Mouse (Mus musculus) naive thymus-derived CD4-positive, alpha-beta T cell, adult 2 months (primary cell): ENCODE results near the gene Dennd6b.

Source experiments
- DNase-seq: peaks from one replicate; pipeline ENCODE4 v3.0.0-alpha.2; 2011; ENCODE audit warnings: low read depth

Dennd6b gene

GRCm38 (mm10) chr15:89196313-89196706, at the start of gene Dennd6b:
Dennd6b (minus strand) TSS chr15:89196496.
- DNase-seq = peak; percentile 98

GRCm38 (mm10) chr15:89241025-89241424, 44.7 kb upstream of the Dennd6b start:
- DNase-seq = peak; percentile 55

DNA sequence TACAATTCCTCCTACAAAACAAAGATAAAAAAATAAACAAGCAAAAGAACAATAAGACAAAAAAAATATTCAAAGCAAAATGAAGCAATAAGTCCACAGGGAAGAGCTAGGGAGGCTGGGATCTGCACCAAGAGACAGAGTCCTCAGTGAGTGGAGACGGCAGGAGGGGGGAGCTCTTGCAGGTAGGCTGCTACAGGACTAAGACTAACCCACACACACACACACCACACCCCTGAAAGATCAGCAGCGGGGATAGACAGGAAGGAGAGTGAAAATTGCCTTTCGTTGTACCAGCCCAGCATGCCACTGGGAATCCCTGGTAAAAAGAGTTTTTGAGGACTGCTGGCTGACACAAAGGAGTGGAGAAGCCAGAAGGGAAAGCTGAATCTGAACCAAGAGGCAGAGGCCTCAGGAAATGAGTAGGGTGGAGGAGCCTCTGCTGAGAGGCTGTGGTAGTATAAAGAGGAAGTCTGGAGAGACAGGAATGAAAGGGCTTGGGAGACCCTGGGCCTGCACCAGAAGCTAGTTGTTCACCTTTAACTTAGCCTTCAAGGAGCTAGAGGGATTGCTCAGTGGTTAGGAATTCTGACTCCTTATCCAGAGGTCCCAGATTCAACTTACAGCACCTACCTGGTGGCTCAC, 43.6 kb upstream of the Dennd6b start:
- DNase-seq = no peak

DNA sequence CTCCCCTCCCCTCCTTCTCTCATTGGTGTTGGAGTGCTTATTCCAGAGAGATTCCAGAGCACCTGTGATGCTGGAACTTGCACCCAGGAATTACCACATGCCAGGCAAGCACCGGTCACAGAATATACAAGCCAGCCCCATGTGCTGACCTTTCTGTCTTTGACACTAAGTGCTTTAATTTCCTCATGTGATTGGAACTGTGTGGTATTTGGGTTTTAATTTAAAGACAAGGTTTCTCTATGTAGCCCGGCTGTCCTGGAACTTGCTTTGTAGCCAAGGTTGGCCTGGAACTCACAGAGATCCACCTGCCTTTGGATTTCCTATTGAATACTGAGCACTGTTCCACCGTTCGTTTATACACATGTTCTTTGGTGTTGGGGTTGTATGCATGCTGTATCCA, 37.8 kb upstream of the Dennd6b start:
- DNase-seq = no peak

DNA sequence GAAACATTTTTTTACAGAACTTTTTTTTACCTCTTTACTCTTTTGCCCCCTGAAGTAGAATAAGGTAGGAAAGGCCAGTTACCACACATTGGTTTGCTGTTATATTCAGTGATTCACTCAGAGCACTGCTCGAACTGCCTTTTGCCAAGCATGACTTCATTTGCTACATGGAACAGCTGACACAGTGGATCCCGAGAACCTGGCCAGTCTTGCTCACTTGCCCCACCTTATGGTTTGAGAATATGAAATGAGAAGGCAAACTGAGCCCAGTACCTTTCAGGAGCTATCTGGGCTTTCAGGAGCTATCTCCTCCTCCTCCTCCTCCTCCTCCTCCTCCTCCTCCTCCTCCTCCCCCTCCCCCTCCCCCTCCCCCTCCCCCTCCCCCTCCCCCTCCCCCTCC, 37.3 kb upstream of the Dennd6b start:
- DNase-seq = no peak

DNA sequence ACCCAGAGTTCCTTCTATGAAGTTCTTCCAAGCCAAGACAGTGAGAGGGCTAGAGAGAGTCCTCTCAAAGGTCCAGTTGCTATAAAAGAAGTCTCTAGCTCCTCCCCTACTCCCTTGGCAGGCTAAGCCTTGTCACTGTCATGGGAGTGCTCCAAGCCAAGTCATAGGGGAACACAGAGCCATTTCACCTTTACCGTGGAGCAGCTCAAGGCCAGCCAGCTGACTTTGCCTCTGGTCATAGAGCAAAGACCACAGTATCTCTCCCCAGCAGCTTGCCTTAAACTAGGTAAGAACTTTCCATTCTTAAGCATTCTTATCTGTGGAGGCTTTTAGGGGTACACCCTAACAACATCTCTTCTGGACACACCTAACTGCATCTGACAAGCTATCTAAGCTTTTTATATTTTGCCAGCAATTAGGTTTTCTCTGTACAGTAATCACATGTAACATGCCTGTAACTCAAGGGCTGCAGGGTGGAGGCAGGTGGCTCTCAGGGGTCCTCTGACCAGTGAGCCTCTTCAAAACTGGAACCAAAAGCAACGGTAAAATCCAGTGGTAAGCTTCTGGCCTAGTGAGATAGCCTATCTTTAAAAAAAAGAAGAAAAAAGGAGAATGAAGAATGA, 19.4 kb upstream of the Dennd6b start:
- no peak for DNase-seq

GRCm38 (mm10) chr15:89214953-89215352, 18.7 kb upstream of the Dennd6b start:
- DNase-seq = no peak

GRCm38 (mm10) chr15:89213517-89213916, 17.2 kb upstream of the Dennd6b start:
- DNase-seq = no peak

GRCm38 (mm10) chr15:89212495-89212894, 16.2 kb upstream of the Dennd6b start:
- DNase-seq = peak; percentile 26

DNA sequence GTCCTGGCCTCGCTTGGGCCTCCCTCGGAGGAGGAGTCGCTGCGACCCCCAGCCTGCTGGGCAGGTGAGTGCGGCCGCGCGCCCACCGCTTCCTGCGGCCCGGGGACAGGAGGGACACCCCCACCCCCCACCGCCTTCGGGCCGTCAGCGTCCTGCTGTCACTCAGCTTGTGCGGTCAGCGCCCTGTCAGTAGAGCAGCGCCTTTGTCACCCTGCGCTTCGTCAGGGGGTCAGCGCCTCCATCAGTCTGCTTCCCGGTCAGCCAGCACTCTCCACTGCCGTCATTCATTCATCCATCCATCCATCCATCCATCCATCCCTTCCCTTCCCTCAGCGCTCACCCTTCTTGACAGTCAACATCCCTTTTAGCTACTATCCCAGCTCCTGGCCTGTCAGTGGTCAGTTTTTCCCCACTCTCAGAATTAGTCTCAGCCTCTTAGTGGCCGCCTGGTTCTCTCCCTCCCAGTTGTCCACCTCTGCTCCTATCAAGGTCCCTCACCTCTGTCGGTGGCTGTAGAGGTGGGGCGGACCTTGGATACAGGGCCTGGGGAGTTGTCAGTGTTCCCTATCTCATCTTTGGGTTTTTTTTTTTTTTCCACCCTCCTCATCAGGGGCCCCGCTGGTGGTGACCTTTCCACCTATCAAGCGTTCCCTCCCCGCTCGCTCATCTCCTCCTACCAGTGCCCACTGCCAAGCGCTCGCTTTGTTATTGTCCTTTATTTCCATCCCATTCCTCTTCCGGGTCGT, 15.6 kb upstream of the Dennd6b start:
- no peak for DNase-seq

- DNase-seq = peak; percentile 80
Observed at GRCm38 (mm10) chr15:89210915-89211715, 14.8 kb upstream of the Dennd6b start, which contains the start of gene Ppp6r2. Ppp6r2 (plus strand) TSS chr15:89211553.

DNA sequence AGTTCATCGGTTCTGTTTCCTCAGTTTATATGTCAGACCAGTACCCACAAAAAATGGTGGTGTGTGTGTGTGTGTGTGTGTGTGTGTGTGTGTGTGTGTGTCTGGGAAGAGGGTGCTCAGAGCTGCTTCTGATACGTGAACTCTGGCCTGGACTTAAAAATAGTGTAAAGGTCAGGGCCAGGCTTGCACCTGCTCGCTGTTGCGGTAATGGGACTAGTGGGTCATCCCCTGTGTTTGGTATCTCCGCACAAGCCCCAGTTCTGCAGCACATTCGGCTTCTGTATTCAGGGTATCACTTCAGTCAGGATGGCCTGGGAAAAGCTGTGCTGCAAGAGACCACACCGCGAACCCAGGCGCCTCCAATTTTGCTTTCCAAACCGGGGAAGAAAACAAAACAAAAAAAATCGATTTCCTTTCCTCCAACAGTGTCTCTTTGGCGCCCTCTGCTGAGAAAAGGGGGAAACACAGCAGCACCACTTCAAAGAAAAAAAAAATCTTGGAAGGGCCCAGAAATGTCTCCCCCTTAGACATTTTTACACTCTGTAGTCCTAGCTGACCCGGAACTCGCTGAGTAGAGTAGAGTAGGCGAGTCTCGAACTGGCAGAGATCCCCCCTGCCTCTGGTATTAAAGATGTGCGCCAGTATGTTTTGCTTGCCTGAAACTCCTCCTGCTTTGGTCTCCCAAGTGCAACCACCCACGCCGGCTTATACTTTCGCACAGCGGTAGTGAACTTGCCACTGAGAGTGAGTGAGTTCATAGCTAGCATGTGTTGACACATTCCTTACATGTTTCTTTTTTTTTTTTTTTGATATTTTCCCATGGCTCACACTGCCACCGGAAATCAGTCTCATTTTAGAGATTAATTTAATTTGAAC, 13.8 kb upstream of the Dennd6b start:
- DNase-seq = peak; percentile 94

- no peak for DNase-seq
Observed at GRCm38 (mm10) chr15:89207457-89207856, 11.2 kb upstream of the Dennd6b start.

DNA sequence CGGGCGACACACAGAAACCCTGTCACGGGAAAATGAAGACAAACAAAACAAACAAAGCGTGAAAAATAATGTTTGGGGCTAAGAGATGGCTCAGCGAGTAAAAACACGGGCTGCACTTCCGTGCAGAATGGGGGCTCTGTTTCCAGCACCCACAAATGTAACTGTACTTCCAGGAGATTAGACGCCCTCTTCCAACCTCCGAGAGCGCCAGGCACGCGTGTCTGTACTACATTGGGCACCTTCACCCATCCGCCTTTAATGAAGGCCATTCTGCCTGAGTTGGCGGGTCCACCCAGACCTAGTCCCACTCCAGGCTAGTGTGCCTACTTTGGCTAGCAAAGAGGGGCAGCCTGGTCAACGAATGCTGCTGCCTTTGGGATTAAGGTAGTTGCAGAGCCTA, 760 bp upstream of the Dennd6b start:
- no peak for DNase-seq

GRCm38 (mm10) chr15:89195690-89196312, 495 bp downstream of the Dennd6b start:
- peak; percentile 90 for DNase-seq

- DNase-seq = no peak
Observed at GRCm38 (mm10) chr15:89195261-89195681, 1.0 kb downstream of the Dennd6b start.

GRCm38 (mm10) chr15:89184937-89185227, 11.4 kb downstream of the Dennd6b start:
- DNase-seq = no peak

DNA sequence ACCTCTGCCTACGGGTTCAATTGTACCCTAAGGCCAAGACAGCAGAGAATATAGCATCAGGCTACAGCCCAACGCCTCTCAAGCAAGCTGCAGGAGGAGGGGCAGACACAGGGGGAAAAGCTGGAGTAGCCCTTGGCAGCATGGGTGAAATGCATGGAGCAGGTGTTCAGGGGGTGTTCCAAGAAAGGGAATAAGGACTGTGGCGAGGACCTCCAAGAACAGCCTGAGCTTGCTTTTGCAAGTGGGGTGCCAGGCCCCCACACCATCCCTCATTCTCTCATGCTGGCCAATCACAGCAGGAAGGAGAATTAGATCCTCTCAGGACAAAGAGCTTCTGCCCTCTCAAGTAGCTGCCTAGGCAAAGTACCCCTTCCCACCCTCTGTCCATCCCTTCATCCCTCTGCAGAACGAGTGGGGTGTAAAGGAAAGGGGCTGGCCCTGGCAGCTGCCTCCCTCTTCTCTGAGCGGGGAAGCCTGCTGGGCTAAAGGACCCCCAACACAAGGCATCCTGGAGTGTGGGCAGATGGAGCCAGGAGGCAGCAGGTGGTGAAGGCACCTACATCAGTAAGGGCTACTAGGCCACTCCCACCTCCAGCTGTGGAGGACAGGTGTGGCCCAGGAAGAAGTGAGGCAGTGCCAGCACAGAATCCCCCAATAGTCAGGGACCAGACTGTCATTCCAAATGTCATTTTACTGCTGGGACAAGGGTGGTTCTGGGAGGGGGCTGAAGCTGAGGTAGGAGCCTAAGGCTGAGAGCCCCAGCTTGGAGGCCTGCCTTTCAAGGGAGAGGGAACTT, 12.0 kb downstream of the Dennd6b start:
- DNase-seq = no peak

- DNase-seq = no peak
Observed at GRCm38 (mm10) chr15:89182842-89183241, 13.5 kb downstream of the Dennd6b start.

DNA sequence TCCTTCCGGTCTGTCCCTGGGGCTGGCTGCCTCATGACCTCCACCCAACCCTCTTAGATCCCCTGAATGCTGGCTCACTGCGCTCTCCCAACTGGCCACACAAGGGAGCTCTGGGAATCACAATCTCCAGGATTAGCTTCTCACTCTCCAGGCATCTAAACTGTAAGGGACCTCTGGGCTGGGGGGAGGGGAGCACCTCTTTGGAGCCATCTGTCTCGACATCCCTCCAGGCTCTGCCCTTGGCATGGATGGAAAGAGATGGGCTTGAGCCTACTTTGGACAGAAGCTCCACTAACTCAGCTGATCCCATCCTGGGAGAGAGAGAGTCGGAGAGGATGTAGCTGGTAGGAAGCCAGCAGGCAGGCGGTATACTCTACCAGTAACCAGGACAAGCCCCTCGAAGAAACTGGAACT, 14.0 kb downstream of the Dennd6b start:
- no peak for DNase-seq
